Mouse (Mus musculus): ENCODE measurements around the gene Ing4. TPM values are rescaled to one million over a fixed set of nuclear protein-coding genes. Genes with fewer than 3 reads are reported as not detected.

The Ing4 gene
- 10 to 100 TPM; 30.5 to 34.4 TPM for total RNA-seq (2021)

DNA sequence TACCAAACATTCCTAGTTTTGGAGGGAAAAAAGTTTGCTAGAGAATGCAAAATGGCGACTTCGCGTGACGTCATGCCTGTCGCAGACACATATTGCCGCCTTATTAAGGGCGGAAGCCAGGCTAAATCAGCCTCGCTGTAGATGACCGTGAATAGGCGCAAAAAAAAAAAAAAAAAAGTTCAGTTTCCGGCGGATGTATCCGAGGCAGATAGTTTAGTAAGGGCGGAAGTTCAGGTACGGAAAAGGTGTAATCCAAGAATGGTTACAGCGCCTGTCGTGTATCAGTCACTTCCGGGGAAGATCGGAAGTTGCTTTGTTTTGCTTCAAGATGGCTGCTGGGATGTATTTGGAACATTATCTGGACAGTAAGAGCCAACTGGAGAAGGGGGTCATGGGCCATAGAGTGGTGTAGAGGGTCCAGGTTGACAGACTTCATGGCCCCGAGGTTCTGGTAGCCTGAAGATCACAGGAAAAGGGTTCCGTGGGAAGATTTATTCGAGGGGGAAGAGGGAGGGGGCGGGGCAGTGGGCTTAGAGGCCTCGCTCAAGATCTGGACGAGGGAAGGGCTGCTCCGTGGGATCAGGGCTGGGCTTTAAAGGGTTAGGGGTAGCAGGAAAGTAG, at the start of gene Ing4:
Gene Ing4, plus strand, starts transcription at position 228 of the 621 bp plus-strand sequence.
- intact Hi-C loops (cut with DNase I), result loop anchor here (1.0 to 5.0 kb wide), 3 partner anchors 30 to 327 kb away; partner anchors contain the start of genes Cops7a, Emg1, Phb2 and Zfp384
- peak; percentile 87 to 90 for DNase-seq

DNA sequence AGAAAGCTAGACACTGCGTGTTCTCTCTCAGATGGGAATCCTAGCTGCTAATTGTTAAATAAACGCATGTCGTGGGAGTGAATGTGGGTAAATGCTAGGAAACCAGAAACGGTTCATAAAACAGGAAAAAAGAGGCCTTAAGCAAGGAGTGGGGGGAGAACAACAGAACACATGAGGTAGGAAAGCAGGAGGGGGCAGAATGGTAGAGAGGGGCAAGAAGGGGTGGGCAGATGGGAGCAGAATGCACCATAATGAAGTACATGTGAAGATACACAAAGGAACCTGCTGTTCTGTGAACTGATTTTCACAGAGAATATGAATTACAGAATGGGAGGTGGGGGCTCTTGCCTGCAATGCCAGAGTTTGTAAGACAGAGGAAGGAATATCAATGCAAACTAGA, 47.3 kb upstream of the Ing4 start:
- intact Hi-C loops (cut with DNase I), result no loop called here
- no peak for DNase-seq

DNA sequence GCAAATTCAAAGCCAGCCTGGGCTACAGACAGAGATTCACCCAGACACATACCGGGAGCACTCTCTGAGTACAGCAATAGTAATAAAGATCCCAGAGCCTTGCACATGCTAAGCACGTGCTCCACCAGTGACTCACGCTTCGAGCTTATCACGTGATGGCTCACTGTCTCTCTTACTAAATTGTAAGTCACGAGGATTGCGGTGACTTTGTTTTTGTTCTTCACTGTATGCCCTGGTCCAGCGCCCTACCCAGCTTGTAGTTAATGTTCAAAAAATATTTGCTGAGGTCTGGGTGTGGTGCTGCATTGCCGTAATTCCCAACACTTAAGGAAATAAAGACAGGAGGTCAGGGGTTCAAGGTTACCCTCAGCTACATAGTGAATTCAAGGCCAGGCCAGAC, 46.2 kb upstream of the Ing4 start:
- no peak for DNase-seq
- intact Hi-C loops (cut with DNase I), result no loop called here

GRCm38 (mm10) chr6:124993876-124994275, 45.7 kb upstream of the Ing4 start:
- intact Hi-C loops (cut with DNase I), result no loop called here
- no peak for DNase-seq

GRCm38 (mm10) chr6:124995246-124995645, 44.3 kb upstream of the Ing4 start:
- intact Hi-C loops (cut with DNase I), result no loop called here
- DNase-seq, result no peak

DNA sequence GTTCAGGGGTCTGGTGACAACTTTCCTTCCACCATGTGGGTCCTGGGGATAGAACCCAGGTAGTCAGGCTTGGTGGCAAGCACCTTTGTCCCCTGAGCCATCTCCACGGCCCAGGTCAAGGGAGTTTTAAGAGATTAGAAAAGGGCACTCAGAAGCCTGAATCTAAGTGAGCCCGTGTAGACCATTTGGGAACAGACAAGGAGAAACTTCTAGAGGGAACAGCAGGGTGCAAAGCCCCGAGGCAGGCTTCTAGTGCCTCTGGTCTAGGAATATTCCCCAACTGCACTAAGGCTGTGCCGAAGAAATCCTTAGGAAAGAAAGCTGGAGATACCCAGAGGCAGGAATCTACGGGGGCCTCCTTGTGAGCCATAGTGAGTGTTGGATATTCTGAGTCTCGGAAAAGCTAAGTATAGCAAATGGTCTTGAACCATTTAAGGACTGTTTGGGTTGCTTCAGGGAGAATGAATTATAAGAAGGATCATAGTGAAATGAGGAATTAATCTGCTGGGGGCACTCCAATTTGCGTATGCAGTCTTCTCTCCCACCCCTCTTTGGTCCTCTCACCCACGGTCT, 43.6 kb upstream of the Ing4 start:
- intact Hi-C loops (cut with DNase I), result no loop called here
- DNase-seq, result no peak

- peak; percentile 73 to 88 for DNase-seq
- intact Hi-C loops (cut with DNase I), result no loop called here
Measured at GRCm38 (mm10) chr6:124996551-124997501, 42.7 kb upstream of the Ing4 start, which contains the start of gene Pianp. Pianp (plus strand) TSS chr6:124996694.

DNA sequence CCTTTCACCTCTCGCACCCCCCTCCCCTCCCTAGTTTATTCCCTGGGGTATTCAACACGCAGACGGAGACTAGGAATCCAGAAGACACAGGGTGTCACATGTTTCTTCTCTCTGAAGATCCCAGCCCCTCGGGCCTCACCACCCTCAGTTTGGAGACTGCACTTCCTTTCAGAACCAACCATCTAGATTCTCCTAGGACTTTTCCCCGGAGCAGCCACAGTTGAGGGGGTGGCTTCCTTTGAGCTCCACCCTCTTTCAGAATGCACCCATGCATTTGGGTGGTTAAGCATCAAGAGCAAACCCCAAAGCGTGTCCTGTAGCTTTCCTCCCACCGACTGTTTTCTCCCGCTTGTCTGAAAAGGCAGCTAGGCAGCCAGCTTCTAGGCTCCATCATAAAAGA, 41.5 kb upstream of the Ing4 start:
- intact Hi-C loops (cut with DNase I), result no loop called here
- no peak for DNase-seq

DNA sequence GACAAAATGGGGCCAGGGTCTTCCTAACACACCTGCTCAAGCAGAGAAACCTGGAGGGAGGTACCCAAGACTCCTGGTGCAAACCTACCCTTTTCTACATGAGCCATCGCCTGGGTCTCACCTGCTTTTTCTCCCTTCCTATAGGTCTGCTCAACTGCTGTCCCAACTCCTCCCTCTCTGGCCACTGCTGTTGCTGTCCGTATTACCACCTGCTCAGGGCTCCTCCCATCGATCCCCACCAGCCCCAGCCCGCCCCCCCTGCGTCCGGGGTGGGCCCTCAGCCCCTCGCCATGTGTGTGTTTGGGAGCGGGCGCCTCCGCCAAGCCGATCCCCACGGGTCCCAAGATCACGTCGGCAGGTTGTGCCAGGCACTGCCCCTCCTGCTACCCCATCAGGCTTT, 40.5 kb upstream of the Ing4 start:
- no peak for DNase-seq
- intact Hi-C loops (cut with DNase I), result no loop called here

DNA sequence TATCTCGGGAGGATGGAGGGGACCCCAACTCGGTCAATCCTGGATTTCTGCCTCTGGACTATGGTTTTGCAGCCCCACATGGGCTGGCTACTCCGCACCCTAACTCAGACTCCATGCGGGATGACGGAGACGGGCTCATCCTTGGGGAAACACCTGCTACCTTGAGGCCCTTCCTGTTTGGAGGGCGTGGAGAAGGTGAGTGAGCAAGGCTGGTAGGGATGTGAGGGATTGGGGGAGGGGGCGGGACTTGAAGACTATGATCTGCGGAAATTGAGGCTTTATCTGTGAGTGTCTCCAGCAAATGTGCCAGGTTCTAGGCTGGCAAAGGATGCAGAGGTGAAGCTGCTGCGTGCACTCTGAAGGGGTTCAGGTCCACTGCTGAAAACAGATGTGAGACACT, 40.0 kb upstream of the Ing4 start:
- DNase-seq, result no peak
- intact Hi-C loops (cut with DNase I), result no loop called here

- intact Hi-C loops (cut with DNase I), result loop anchor here (10.0 kb wide), 1 partner anchor 289 kb away; the partner anchor contains the start of genes Emg1 and Phb2
- DNase-seq, result no peak
Measured at GRCm38 (mm10) chr6:125003706-125004105, 35.9 kb upstream of the Ing4 start.

GRCm38 (mm10) chr6:125005086-125005485, 34.5 kb upstream of the Ing4 start:
- DNase-seq, result no peak
- intact Hi-C loops (cut with DNase I), result loop anchor here (10.0 kb wide), 1 partner anchor 290 kb away; the partner anchor contains the start of genes Emg1 and Phb2

- intact Hi-C loops (cut with DNase I), result loop anchor here (2.0 to 10.0 kb wide), 5 partner anchors 43 to 293 kb away; partner anchors contain the start of genes Cops7a, Emg1 and Phb2
Measured at GRCm38 (mm10) chr6:125008060-125008459, 31.5 kb upstream of the Ing4 start.

DNA sequence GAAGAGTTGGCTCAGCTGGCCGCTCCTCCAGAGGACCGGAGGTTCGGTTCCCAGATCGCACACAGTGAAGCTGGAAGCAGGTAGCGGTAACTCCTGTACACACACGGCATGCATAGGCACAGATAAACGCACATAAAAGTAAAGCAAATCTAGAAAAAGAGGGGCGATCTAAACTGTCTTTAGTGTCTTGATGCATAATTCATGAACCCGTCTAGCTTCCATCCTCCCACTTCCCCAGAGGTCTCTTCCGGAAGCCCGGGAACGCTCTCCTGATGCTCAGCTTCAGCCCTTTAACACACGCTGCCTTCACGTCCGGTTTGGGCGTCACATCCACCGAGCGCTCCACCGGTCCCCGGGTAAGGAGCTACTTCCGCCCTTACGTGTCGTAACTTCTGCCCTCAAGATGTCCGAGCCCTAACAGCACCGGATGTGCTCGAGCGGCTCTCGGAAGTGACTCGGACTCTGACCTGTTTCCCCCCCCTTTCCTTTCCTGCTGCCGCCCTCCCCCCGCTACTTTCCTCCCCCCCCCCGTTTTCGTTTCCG, 30.9 kb upstream of the Ing4 start:
- intact Hi-C loops (cut with DNase I), result loop anchor here (1.0 to 10.0 kb wide), 6 partner anchors 31 to 294 kb away; partner anchors contain the start of genes Cops7a, Emg1, Ing4 and Phb2
- DNase-seq, result peak; percentile 94

More at GRCm38 (mm10) chr6:125008060-125008459, 31.5 kb upstream of the Ing4 start:
- no peak for DNase-seq

DNA sequence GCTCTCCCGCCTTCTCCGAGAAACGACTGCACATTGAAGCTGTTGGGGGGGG, 30.6 kb upstream of the Ing4 start, which contains the start of gene Zfp384:
Gene Zfp384, plus strand, starts transcription at position 17 of the 52 bp plus-strand sequence.
- intact Hi-C loops (cut with DNase I), result loop anchor here (1.0 to 10.0 kb wide), 6 partner anchors 30 to 294 kb away; partner anchors contain the start of genes Cops7a, Emg1, Ing4 and Phb2
- DNase-seq, result no peak

DNA sequence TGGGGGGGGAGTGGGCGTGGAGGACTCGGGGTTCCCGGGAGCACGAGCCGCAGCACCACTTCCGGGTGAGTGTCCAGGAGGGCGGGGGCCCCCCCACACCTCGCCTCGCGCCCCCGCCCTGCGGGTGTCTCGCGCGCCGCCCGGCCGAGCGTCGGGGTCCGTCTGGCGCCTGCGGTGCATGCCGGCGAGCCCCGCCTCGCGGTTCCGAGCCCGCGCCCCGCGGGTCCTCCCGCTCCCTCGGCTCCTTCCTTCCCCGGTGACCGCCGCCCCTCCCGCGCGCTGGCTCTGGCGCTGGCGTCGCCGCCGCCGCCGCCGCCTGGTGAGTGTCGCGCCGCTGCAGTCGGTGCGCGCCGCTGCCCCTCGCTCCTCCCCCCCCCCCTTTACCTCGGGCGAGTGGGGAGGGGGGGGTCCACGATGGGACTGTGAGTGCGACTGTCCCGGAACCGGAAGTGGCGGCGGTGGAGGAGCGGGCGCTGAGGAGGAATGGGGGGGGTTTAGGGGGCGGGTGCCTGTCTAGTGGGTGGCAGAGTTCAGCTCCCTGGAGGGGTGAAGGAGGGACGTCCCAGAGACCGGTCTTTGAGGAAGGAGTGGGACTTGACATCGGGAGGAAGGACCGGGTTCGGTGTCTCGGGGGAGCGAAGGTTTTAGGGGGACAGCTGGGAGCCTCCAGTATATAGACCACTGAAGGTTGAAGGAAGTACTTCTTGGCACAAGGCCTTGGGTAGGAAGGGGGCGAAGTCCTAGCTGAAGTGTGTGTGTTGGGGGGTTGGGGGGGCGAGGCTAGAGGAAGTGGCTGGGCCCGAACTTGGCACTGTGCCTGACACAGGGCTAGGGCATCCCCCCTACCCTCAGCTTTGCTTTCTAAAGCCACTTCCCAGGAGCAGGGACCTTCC, 30.1 kb upstream of the Ing4 start:
- intact Hi-C loops (cut with DNase I), result loop anchor here (1.0 to 10.0 kb wide), 6 partner anchors 30 to 295 kb away; partner anchors contain the start of genes Cops7a, Emg1, Ing4 and Phb2
- peak; percentile 78 to 83 for DNase-seq

- DNase-seq, result no peak
- intact Hi-C loops (cut with DNase I), result no loop called here
Measured at GRCm38 (mm10) chr6:125017682-125018081, 21.9 kb upstream of the Ing4 start.

GRCm38 (mm10) chr6:125030532-125030931, 9.0 kb upstream of the Ing4 start:
- intact Hi-C loops (cut with DNase I), result loop anchor here (5.0 kb wide), 1 partner anchor 128 kb away; no protein-coding TSS in a partner anchor
- peak; percentile 39 to 61 for DNase-seq

- intact Hi-C loops (cut with DNase I), result loop anchor here (5.0 kb wide), 1 partner anchor 129 kb away; no protein-coding TSS in a partner anchor
Measured at GRCm38 (mm10) chr6:125031604-125032003, 8.0 kb upstream of the Ing4 start.

GRCm38 (mm10) chr6:125038666-125039065, 894 bp upstream of the Ing4 start:
- no peak for DNase-seq
- intact Hi-C loops (cut with DNase I), result loop anchor here (1.0 to 2.0 kb wide), 2 partner anchors 29 to 74 kb away; partner anchors contain the start of genes Cops7a and Zfp384

More at GRCm38 (mm10) chr6:125031604-125032003, 8.0 kb upstream of the Ing4 start:
- DNase-seq, result no peak

Measured in heart, postnatal 36 days (tissue).